Mouse (Mus musculus) embryo, embryonic 11.5 days (tissue): Measurements from ENCODE around the gene 5730507C01Rik.
"Not testable (repeated sequence)": the region's sequence is repeated elsewhere in the genome, so short reads cannot be mapped to it uniquely, and the experiment has no call there.

ENCODE experiments used
- DNase-seq: peaks from one replicate; pipeline ENCODE4 v3.0.0-alpha.2; 2012; ENCODE audit warnings: low read depth, low spot score

Gene 5730507C01Rik

GRCm38 (mm10) chr12:18514171-18514570 is at the start of gene 5730507C01Rik:
5730507C01Rik (plus strand) TSS chr12:18514510.
- no peak for DNase-seq

DNA sequence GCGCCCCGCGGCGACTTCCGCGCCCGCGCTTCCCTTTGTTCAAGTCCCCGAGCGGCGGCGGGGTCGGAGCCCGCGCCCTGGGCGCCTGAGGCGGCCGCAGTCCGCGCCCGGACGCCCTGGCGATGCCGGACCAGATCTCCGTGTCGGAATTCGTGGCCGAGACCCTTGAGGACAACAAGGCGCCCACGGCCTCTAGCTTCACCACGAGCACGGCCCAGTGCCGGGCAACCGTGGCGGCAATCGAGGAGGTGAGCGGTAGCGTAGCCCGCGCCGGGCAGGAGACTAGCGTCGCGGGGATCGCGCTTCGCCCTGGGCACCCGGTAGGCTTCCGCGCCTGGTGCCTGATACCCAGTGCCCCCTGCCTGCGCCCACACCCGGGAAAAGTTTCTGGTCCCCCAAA is 306 bp downstream of the 5730507C01Rik start:
- DNase-seq = not testable (repeated sequence)

DNA sequence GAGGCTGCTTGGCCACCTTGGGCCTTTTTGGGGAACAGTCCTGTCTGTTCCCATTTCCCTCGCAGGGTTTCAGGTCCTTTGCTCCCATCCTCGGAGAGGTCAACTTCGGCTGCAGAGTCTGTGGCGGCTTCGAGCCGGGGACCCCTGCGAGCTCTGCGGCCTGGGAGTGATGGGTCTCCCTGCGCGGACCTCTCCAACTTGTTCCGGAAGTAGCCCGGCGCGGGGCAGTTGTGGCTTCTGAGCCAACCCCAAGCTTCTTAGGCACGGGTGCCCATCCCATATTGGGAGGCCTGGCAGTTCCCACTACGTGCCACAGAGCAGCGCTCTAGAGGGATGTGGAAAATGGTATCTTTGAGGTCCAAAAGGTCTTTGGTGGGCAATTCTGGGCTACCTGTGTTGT is 767 bp downstream of the 5730507C01Rik start:
- DNase-seq = not testable (repeated sequence)
